Mouse (Mus musculus): ENCODE results near the gene Gm11541. TPM values are rescaled to one million over a fixed set of nuclear protein-coding genes. Genes with fewer than 3 reads are reported as not detected.
"Not testable (repeated sequence)": the region's sequence is repeated elsewhere in the genome, so short reads cannot be mapped to it uniquely, and the experiment has no call there.

The Gm11541 gene
- total and polyA plus RNA-seq, 3 experiments = 0.17 TPM; not detected in 2

DNA sequence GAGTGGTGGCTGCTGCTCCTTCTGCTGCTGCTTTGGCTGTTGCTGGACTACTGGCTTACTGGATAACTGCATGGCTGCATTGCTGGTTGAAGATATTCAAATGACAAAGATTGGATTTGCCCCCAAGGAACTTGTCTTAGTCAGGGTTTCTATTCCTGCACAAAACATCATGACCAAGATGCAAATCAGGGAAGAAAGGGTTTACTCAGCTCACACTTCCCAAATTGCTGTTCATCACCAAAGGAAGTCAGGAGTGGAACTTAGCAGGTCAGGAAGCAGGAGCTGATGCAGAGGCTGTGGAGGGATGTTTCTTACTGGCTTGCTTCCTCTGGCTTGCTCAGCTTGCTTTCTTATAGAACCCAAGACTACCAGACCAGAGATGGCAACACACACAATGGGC, 11.8 kb downstream of the Gm11541 start:
- H3K9me3 ChIP-seq (replicated peaks; ENCODE audit: low read length); H3K27me3 ChIP-seq (replicated peaks); dilution Hi-C loops (cut with MboI; ENCODE audit: extremely low pct_ligation_motif_present, extremely low pct_unique_long_range_greater_than_20kb, low sequenced_read_pairs); H3K9ac ChIP-seq (ENCODE audit: insufficient read depth, low read depth); H3K79me2 ChIP-seq (replicated peaks; ENCODE audit: control insufficient read depth, extremely low read depth, insufficient read depth, poor library complexity, severe bottlenecking); in situ Hi-C loops (cut with MboI; ENCODE audit: low pct_ligation_motif_present, low pct_unique_long_range_greater_than_20kb, low sequenced_read_pairs); H3K4me3 ChIP-seq (replicated peaks in 1 of 3; ENCODE audit: low read depth in 2 of 3, low read length in 2 of 3, poor library complexity in 1 of 3); H3K36me3 ChIP-seq (replicated peaks in 1 of 2; ENCODE audit: control insufficient read depth in 1 of 2, insufficient read depth in 1 of 2, low read length in 1 of 2); H3K27ac ChIP-seq (ENCODE audit: insufficient read depth, low read depth): not testable (repeated sequence)
- TF ChIP-seq ELF1 (IDR thresholded peaks at IDR 0.05; ENCODE audit: low read depth, low read length) = 0 out of 2 replicates have a peak, but pooled peaks have one; percentile 15
- peak; percentile 86 for TF ChIP-seq IRF4 (IDR thresholded peaks at IDR 0.05; ENCODE audit: low read depth, low read length)
- peak; percentile 16; the same call in 1 of the 2 replicates for TF ChIP-seq MAX (IDR thresholded peaks at IDR 0.05; ENCODE audit: low read length)
- peak; percentile 97 for TF ChIP-seq MEF2A (IDR thresholded peaks at IDR 0.05; ENCODE audit: borderline replicate concordance, low read depth, low read length)
- 0 out of 2 replicates have a peak, but pooled peaks have one; percentile 27 for TF ChIP-seq MYC (IDR thresholded peaks at IDR 0.05; ENCODE audit: low read depth, low read length)
- TF ChIP-seq MAFK (IDR thresholded peaks at IDR 0.05; ENCODE audit: insufficient replicate concordance, low read length) = peak; percentile 80
- TF ChIP-seq ETS1 (conservative IDR thresholded peaks at IDR 0.05; ENCODE audit: low read depth, low read length) = peak; percentile 80
- TF ChIP-seq SIN3A (IDR thresholded peaks at IDR 0.05; ENCODE audit: low read length) = 0 out of 2 replicates have a peak, but pooled peaks have one; percentile 35
- peak; percentile 57; the same call in 1 of the 2 replicates for TF ChIP-seq JUN (IDR thresholded peaks at IDR 0.05; ENCODE audit: insufficient read depth, low read depth, low read length)
- 0 out of 2 replicates have a peak, but pooled peaks have one; percentile 40 for TF ChIP-seq MAZ (IDR thresholded peaks at IDR 0.05; ENCODE audit: low read depth, low read length)
- peak; percentile 66; the same call in 1 of the 2 replicates for TF ChIP-seq TCF12 (IDR thresholded peaks at IDR 0.05; ENCODE audit: low read depth, low read length)
- TF ChIP-seq CHD2 (IDR thresholded peaks at IDR 0.05; ENCODE audit: low read length) = 0 out of 2 replicates have a peak, but pooled peaks have one; percentile 53
- TF ChIP-seq EP300 (IDR thresholded peaks at IDR 0.05; ENCODE audit: low read length) = peak; percentile 89
- TF ChIP-seq BHLHE40 (IDR thresholded peaks at IDR 0.05; ENCODE audit: low read depth, low read length) = peak; percentile 69
- peak; percentile 73; the same call in 1 of the 2 replicates for TF ChIP-seq RCOR1 (conservative IDR thresholded peaks at IDR 0.05; ENCODE audit: low read depth, low read length)
- peak overlapping the region; percentile 26; the same call in 1 of the 2 replicates for H3K4me2 ChIP-seq (ENCODE audit: insufficient read depth, low read depth, poor library complexity, severe bottlenecking)
- H3K4me1 ChIP-seq (ENCODE audit: control insufficient read depth in 1 of 2, insufficient read depth in 2 of 2) = peaks cover 21 to 66% of the 10 kb centered on the region in 2 experiments
- DNase-seq (ENCODE audit: extremely low read depth) = peak; percentile 80

DNA sequence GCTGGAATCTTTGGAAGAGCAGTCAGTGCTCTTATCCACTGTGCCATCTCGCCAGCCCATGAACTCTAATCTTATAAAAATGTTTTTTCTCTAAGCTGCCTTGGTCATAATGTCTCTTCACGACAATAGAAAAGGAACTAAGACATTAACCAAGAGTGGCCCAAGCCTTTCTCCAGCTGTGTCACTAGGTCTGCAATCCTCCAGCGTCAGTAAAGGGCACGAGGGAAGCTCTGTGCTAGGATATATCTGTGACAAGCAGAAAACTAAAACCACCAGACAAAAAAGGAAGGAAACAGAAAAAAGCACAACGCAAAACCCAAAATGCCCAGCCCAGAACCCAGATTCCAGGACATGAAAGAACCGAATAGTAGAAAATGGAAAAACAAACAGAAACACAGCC, 17.1 kb downstream of the Gm11541 start:
- in situ Hi-C loops (cut with MboI; ENCODE audit: low pct_ligation_motif_present, low pct_unique_long_range_greater_than_20kb, low sequenced_read_pairs) (no loop called here), dilution Hi-C loops (cut with MboI; ENCODE audit: extremely low pct_ligation_motif_present, extremely low pct_unique_long_range_greater_than_20kb, low sequenced_read_pairs) (no loop called here)
- no peak for DNase-seq (ENCODE audit: extremely low read depth)
- Histone ChIP-seq H3K4me3 (replicated peaks in 1 of 3; ENCODE audit: low read depth in 2 of 3, low read length in 2 of 3, poor library complexity in 1 of 3) (no peak overlapping the region), H3K27me3 (replicated peaks) (no peaks in the 10 kb centered on the region), H3K36me3 (replicated peaks in 1 of 2; ENCODE audit: control insufficient read depth in 1 of 2, insufficient read depth in 1 of 2, low read length in 1 of 2) (no peaks in the 10 kb centered on the region), H3K27ac (ENCODE audit: insufficient read depth, low read depth) (no peak overlapping the region), H3K4me1 (ENCODE audit: control insufficient read depth in 1 of 2, insufficient read depth in 2 of 2) (peaks cover 8 to 37% of the 10 kb centered on the region in 2 experiments), H3K9me3 (replicated peaks; ENCODE audit: low read length) (no peaks in the 10 kb centered on the region), H3K9ac (ENCODE audit: insufficient read depth, low read depth) (no peak overlapping the region), H3K4me2 (ENCODE audit: insufficient read depth, low read depth, poor library complexity, severe bottlenecking) (no peak overlapping the region), H3K79me2 (replicated peaks; ENCODE audit: control insufficient read depth, extremely low read depth, insufficient read depth, poor library complexity, severe bottlenecking) (no peaks in the 10 kb centered on the region)
- no peak for TF ChIP-seq MAZ (IDR thresholded peaks at IDR 0.05; ENCODE audit: low read depth, low read length)
- no peak for TF ChIP-seq USF2 (conservative IDR thresholded peaks at IDR 0.05; ENCODE audit: low read depth, low read length)
- no peak for TF ChIP-seq JUND (conservative IDR thresholded peaks at IDR 0.05; ENCODE audit: low read depth, low read length)
- no peak for TF ChIP-seq POLR2A (IDR thresholded peaks at IDR 0.05; ENCODE audit: low read depth, low read length)
- no peak for TF ChIP-seq NELFE (IDR thresholded peaks at IDR 0.05; ENCODE audit: low read depth, low read length)
- no peak for TF ChIP-seq ZMIZ1 (IDR thresholded peaks at IDR 0.05; ENCODE audit: low read depth, low read length)
- TF ChIP-seq TCF12 (IDR thresholded peaks at IDR 0.05; ENCODE audit: low read depth, low read length) = no peak
- no peak for TF ChIP-seq MXI1 (IDR thresholded peaks at IDR 0.05; ENCODE audit: low read depth, low read length)
- TF ChIP-seq MAX (IDR thresholded peaks at IDR 0.05; ENCODE audit: low read length) = no peak
- no peak for TF ChIP-seq TBP (conservative IDR thresholded peaks at IDR 0.05; ENCODE audit: low read depth, low read length)
- TF ChIP-seq POLR2AphosphoS2 (IDR thresholded peaks at IDR 0.05; ENCODE audit: low read depth, low read length) = no peak

Data from CH12.LX (cell line).